Mouse (Mus musculus): ENCODE results near the gene Zdhhc19.
A peak's percentile ranks its signal among the peaks of the same experiment; 100 is the strongest.

The Zdhhc19 gene

DNA sequence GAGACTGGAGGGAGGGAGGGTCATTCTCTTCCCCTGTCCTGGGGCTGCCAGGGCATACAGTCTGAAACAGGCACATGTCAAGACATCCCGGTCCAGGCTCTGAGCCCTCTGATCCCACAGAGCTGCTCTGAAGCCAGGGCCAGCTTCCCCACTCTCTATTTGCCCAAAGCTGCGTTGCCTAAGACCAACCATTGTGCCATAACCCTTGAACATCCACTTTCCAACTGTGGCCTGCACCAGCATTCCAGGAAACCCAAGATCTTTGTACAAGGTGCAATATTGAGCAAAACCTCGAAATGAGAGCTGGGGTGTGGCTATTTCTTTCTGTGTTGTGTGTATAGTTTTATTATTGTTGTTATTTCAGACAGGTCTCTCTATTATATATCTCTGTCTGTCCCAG is 59.5 kb downstream of the Zdhhc19 start:
- no peak for DNase-seq

DNA sequence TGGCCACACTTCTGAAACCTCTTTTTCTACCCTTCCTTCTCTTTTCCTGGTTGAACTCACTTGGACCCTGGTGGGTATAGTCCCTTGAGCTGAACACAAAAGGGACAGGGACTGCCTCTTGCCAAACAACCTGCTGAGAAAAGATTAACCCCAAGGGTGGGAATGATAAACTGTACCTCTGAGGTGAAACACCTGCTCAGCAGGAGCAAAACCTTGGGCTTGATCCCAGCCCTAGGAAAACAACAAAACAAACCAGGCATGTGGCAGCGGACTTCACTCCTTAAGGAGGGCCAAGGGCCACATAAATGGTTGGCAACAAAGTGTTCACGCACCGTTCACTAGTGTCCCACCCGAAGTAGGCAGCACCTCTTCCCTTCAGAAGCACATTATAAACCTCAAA is 63.4 kb downstream of the Zdhhc19 start:
- peak; percentile 41 to 48 for DNase-seq

GRCm38 (mm10) chr16:32563056-32563793 is 67.2 kb downstream of the Zdhhc19 start:
- DNase-seq, result no peak

GRCm38 (mm10) chr16:32567282-32567681 is 71.2 kb downstream of the Zdhhc19 start:
- DNase-seq, result no peak

DNA sequence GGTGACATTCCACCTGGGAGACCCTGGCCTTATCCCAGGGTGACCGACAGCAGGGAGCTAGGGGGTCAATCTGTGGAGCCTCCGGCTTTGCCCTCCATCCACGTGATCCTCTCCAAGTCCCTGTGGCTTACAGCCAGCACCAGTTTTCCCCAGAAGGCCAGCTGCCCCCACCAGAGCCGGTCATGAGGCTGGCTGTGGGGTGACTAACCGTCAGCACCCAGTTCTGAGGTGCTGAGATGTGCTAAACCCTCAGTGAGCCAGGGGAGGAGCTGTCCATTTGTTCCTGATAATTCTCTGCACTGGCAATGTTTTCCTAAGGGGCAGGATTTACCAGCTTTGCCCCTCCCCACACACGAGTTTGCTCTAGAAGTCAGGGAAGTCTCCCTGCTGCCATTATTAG is 72.3 kb downstream of the Zdhhc19 start:
- peak; percentile 6 to 22 for DNase-seq

DNA sequence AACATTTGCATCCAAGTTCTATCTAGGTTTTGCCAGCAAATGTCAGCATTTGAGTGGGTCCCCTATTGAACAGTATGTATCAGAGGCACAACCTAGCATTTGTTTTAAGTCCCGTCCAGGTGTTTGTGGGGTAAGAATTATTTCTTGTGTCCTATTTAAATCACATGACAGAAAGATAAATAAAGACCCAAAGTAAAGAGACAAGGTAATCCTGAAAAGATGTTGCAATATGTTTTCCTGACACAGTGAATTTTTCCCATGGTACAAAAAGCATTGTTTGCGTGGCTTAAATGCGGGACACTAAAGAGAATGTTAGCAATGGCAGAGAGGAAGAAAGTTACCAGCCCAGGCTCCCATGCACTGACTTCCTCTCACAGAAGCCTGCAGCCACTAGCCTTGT is 74.0 kb downstream of the Zdhhc19 start:
- DNase-seq, result no peak

DNA sequence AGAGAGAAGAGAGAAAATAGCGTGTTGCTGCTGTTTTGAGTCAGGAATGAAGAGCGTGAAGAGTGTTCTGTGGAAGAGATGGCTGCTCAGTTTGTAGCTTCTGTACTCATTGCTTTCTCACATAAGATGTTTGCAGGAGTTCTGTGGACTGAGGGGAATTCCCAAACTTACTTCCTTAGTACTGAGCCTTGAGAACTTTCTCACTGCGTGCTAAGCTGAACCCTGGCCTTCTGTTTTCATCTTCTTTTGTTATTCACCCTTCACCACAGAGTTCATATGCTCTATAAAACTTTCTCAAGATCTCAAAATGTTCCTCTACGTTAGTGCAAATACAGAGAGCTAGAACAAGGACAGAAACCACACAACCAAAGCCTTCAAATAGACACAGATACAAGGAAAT is 76.5 kb downstream of the Zdhhc19 start:
- DNase-seq, result no peak

GRCm38 (mm10) chr16:32586482-32586881 is 90.4 kb downstream of the Zdhhc19 start:
- no peak for DNase-seq

DNA sequence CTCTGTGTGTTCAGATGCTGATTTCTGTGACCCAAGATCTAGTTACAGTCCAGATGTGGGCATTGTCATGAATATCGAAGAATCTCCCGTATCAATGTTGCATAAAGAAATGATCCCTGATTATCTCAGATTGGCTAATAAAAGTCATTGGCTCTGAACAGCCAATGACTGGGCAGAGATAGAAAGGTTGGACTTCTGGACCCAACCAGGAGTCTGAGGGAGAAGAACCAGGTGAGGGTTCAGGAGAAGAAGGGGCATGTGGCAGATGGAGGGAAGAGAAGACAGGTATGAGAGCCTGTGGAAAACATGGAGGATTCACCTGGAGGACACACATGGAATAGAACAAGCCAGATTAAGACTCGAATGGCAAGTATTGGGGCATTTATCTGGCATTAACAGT is 92.5 kb downstream of the Zdhhc19 start:
- DNase-seq, result no peak

GRCm38 (mm10) chr16:32591521-32591920 is 95.5 kb downstream of the Zdhhc19 start:
- DNase-seq, result no peak

DNA sequence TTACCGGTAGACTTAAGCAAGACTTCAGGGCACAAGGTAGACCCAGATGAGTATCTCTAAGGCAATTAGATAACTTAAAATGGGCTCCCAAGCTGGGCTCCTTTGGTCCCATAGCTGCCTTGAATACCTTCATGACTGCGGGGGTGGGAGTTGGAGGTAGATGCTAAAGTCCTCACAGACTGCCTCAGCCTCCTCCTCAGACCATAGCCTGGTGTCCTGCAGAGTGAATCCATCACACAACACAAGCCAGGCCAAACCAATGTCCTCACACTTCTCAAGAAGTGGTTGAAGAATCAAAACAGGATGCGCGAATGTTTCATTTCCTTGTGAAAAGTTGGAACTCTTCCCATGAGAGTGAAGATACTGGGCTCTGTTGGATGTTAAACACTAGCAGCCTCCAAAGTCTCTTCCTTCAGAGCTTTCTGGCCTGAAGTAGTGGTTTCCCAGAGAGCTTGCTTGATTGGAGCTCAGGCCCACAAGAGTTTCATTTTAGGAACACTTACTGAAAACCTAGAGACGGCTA is 97.3 kb downstream of the Zdhhc19 start:
- DNase-seq, result no peak

- no peak for DNase-seq
Measured at GRCm38 (mm10) chr16:32593916-32594315, 97.9 kb downstream of the Zdhhc19 start.

GRCm38 (mm10) chr16:32594701-32595100 is 98.6 kb downstream of the Zdhhc19 start:
- DNase-seq, result no peak

DNA sequence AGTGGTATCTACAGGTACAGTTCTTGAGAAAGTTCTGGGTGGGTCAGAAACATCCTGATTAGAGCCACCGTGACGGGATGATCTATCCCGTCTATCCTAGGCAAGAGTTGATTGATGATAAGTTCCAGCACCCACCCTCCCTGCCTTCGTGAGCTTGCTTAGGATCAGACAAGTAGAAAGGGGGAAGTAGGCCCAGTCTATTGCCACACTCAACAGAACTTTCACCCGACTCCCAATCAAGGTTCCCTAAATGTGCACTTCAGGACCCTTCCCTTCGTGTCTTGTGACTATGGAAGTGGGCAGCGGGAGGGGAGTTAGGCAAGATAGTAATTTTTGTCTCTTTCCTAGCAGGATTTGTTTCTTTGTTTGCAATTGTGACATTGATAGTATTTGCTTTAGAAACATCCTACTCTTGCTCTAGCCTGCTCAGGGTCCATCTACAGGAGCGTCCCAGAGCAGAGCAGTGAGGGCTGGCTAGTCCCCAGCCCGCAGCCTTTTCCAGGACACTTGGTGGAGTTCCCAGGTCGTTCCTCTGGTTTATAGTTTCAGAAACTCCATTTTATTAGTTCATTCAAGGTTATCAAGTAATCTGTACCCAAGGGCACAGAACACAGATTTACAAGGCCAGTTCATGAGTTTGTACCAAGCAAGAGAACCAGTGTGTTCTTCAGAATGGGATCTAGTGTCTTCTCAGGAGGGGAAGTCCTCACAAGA is 99.2 kb downstream of the Zdhhc19 start:
- no peak for DNase-seq

- DNase-seq, result peak in 1 of 2 experiments; percentile 6
Measured at GRCm38 (mm10) chr16:32597909-32598381, 101.9 kb downstream of the Zdhhc19 start.

- DNase-seq, result no peak
Measured at GRCm38 (mm10) chr16:32599151-32599550, 103.1 kb downstream of the Zdhhc19 start.

- no peak for DNase-seq
Measured at GRCm38 (mm10) chr16:32602193-32602685, 106.2 kb downstream of the Zdhhc19 start.

- no peak for DNase-seq
Measured at GRCm38 (mm10) chr16:32607562-32608343, 111.7 kb downstream of the Zdhhc19 start.

GRCm38 (mm10) chr16:32608344-32608711 is 112.3 kb downstream of the Zdhhc19 start:
- DNase-seq, result no peak

DNA sequence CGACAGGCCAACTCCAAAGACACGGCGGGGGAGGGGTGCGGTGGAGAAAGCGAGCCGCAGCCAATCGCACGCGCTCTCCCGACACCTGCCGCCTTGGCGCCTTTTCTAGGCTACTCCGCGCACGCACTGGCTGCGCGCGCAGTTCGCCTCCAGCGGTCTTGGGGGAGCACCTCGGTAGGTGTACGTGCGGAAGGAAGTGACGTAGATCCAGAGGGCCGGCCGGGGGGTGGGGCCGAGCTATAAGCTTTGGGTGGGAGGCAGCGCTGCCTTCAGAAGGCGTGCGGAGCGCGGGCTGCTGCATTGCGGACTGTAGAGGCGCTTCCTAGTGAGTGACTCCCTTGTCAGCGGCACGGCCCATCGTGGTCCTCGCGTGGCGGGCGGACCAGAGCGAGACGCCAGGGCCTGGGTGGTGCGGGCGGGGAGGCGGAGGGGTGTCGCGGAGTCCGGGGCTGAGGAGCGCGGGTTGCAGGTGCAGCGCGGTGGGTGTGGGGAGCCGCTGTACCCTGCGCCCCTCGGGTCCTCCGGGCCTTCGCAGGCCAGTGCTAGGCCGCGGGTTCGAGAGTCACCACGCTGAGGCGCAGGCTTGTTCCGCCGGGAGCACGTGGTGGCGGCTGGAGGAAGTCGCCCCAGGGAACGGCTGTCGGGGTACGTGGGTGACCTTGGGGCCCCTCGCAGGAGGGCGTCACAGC is 112.8 kb downstream of the Zdhhc19 start, which contains the start of gene Tfrc:
TSS of gene Tfrc (plus strand) at position 209 of the 689 bp plus-strand sequence.
- DNase-seq, result peak; percentile 98 to 99

DNA sequence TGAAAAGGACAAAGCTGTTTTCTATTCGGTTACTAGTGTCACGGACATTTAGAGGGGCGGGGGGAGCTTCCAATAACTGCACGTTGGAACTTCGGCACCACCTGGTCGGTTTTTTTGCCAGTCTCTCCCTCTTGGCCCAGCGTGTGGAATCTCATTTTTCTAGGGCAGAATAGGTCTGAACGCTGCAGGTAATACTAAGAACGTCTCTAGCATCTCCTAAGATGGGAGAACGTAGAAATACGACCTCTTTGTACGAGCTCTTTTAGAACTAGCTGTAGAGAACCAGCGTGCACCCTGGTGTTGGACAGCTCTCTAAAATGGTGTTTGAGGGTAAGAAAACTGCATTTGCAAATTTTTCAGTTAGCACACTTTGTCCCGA is 113.3 kb downstream of the Zdhhc19 start:
- peak; percentile 5 to 10 for DNase-seq

Measured in kidney, postnatal 36 days (tissue).